Mouse (Mus musculus) cerebellum, postnatal 25 days (tissue): ENCODE measurements around the gene Olfr97.
"Not testable (repeated sequence)": the region's sequence is repeated elsewhere in the genome, so short reads cannot be mapped to it uniquely, and the experiment has no call there.

ENCODE experiments used
- DNase-seq, 2 experiments: peaks; one replicate each; pipeline ENCODE4 v3.0.0; 2021; ENCODE audit warnings: mixed read lengths in 2 of 2

Gene Olfr97

GRCm38 (mm10) chr17:37237230-37237629, at the start of gene Olfr97:
Gene Olfr97, minus strand, starts transcription at chr17:37237330.
- not testable (repeated sequence) for DNase-seq

- no peak for DNase-seq
Observed at GRCm38 (mm10) chr17:37283360-37283759, 46.2 kb upstream of the Olfr97 start, which contains the start of gene Olfr99. Gene Olfr99, minus strand, starts transcription at chr17:37283460.

- DNase-seq, result no peak
Observed at GRCm38 (mm10) chr17:37280331-37280730, 43.2 kb upstream of the Olfr97 start.

GRCm38 (mm10) chr17:37276573-37276972, 39.4 kb upstream of the Olfr97 start:
- no peak for DNase-seq

- DNase-seq, result no peak
Observed at GRCm38 (mm10) chr17:37275626-37276248, 38.6 kb upstream of the Olfr97 start.

- peak; percentile 8 to 13 for DNase-seq
Observed at GRCm38 (mm10) chr17:37270702-37271092, 33.6 kb upstream of the Olfr97 start.

- DNase-seq, result peak; percentile 71 to 85
Observed at GRCm38 (mm10) chr17:37270058-37270701, 33.0 kb upstream of the Olfr97 start, which contains the start of gene H2-M3. Gene H2-M3, plus strand, starts transcription at chr17:37270220.

- no peak for DNase-seq
Observed at GRCm38 (mm10) chr17:37263626-37264025, 26.5 kb upstream of the Olfr97 start, which contains the start of gene Olfr98. Gene Olfr98, minus strand, starts transcription at chr17:37263749.

- DNase-seq, result peak in 1 of 2 experiments; percentile 20
Observed at GRCm38 (mm10) chr17:37250544-37250943, 13.4 kb upstream of the Olfr97 start.

GRCm38 (mm10) chr17:37249460-37249859, 12.3 kb upstream of the Olfr97 start:
- no peak for DNase-seq

GRCm38 (mm10) chr17:37246715-37247114, 9.6 kb upstream of the Olfr97 start:
- DNase-seq, result peak; percentile 3

GRCm38 (mm10) chr17:37242198-37242597, 5.1 kb upstream of the Olfr97 start:
- DNase-seq, result no peak

GRCm38 (mm10) chr17:37221879-37222278, 15.3 kb downstream of the Olfr97 start:
- no peak for DNase-seq

GRCm38 (mm10) chr17:37219846-37220245, 17.3 kb downstream of the Olfr97 start, which contains the start of gene Olfr96:
Gene Olfr96, plus strand, starts transcription at chr17:37220146.
- no peak for DNase-seq

GRCm38 (mm10) chr17:37218486-37218885, 18.6 kb downstream of the Olfr97 start:
- no peak for DNase-seq

GRCm38 (mm10) chr17:37213018-37213417, 24.1 kb downstream of the Olfr97 start, which contains the start of gene Olfr95:
Gene Olfr95, minus strand, starts transcription at chr17:37213118.
- DNase-seq, result no peak

- DNase-seq, result peak; percentile 22 to 41
Observed at GRCm38 (mm10) chr17:37210884-37211768, 26.0 kb downstream of the Olfr97 start.

- no peak for DNase-seq
Observed at GRCm38 (mm10) chr17:37203917-37204236, 33.3 kb downstream of the Olfr97 start.

- peak; percentile 75 to 86 for DNase-seq
Observed at GRCm38 (mm10) chr17:37203206-37203916, 33.8 kb downstream of the Olfr97 start.

GRCm38 (mm10) chr17:37200894-37201293, 36.2 kb downstream of the Olfr97 start, which contains the start of gene Olfr94:
Gene Olfr94, minus strand, starts transcription at chr17:37200994.
- DNase-seq, result no peak

GRCm38 (mm10) chr17:37196845-37197724, 40.0 kb downstream of the Olfr97 start:
- DNase-seq, result peak; percentile 21 to 39
